Mouse (Mus musculus) ES-E14 (cell line): Measurements from ENCODE around the gene Mrpl18.

Experiments
- HCFC1 ChIP-seq: IDR thresholded peaks from 2 replicates; pipeline ENCODE4 v1.6.1; 2012; ENCODE audit warnings: low read length, inconsistent platforms, borderline replicate concordance; ENCODE audit not compliant: insufficient read depth
- MAFK ChIP-seq: IDR thresholded peaks from 2 replicates; pipeline ENCODE4 v1.6.1; 2014; ENCODE audit warnings: mild to moderate bottlenecking, low read depth, low read length, inconsistent platforms; ENCODE audit not compliant: insufficient read depth
- ZC3H11A ChIP-seq: IDR thresholded peaks from 2 replicates; pipeline ENCODE4 v1.6.1; 2012; ENCODE audit warnings: low read depth, mild to moderate bottlenecking, inconsistent platforms, low read length, borderline replicate concordance

GRCm38 (mm10) chr17:12942459-12943162 is 26.5 kb upstream of the Mrpl18 start:
- TF ChIP-seq ZC3H11A (no peak), MAFK (no peak), HCFC1 (no peak)
